8 mouse cellular contexts compared by ENCODE assay signal in genomic region chr13:98030959-98031641, GRCm38 (mm10).
A peak's percentile ranks its signal among the peaks of the same experiment; 100 is the strongest.
DNase-seq lines count a peak whose midpoint lies in the region; ATAC-seq lines count a peak whose summit lies in the region.

No protein-coding gene starts in this region.

- peak overlapping the region; percentile 50 for H3K4me2 ChIP-seq in heart, embryonic 14.5 days (ENCODE audit: low read length)
- H3K4me2 ChIP-seq in liver, embryonic 11.5 days: peak overlapping the region; percentile 26
- peak overlapping the region; percentile 24 for H3K4me2 ChIP-seq in stomach, embryonic 14.5 days (replicated peaks; ENCODE audit: low read depth, low read length)

- peaks cover 2% of the 10 kb centered on the region; the same call in 1 of the 2 replicates for H3K4me1 ChIP-seq in erythroblast, embryonic 14.5 days (ENCODE audit: control insufficient read depth)
- peaks cover 4 to 6% of the 10 kb centered on the region in 2 experiments; a peak in 3 of 4 replicates for H3K4me1 ChIP-seq in heart, embryonic 14.5 days (ENCODE audit: control insufficient read depth in 2 of 2, insufficient read depth in 2 of 2, low read length in 2 of 2)
- H3K4me1 ChIP-seq in liver, embryonic 11.5 days (replicated peaks; ENCODE audit: control insufficient read depth, insufficient read depth, low read length): no peaks in the 10 kb centered on the region
- 0 out of 2 replicates have a peak, but pooled peaks cover 2% of the 10 kb centered on the region for H3K4me1 ChIP-seq in stomach, embryonic 14.5 days (ENCODE audit: control insufficient read depth, insufficient read depth, low read length)

- peak overlapping the region; percentile 13 for H3K4me3 ChIP-seq in erythroblast, embryonic 14.5 days (replicated peaks)
- peak overlapping the region; percentile 26 to 41; a peak in 3 of 4 replicates for H3K4me3 ChIP-seq in heart, embryonic 14.5 days (ENCODE audit: control insufficient read depth in 1 of 2, insufficient read depth in 1 of 2, low read depth in 1 of 2, low read length in 2 of 2)
- no peak overlapping the region for H3K4me3 ChIP-seq in liver, embryonic 11.5 days (ENCODE audit: low read depth, low read length)
- peak overlapping the region; percentile 6; the same call in 1 of the 2 replicates for H3K4me3 ChIP-seq in stomach, embryonic 14.5 days (ENCODE audit: low read depth, low read length)

- DNase-seq in brain, embryonic 18.5 days (ENCODE audit: low read depth, low spot score): peak; percentile 61
- peak; percentile 90 for DNase-seq in kidney, postnatal 10 days
- peak; percentile 61 for DNase-seq in liver, embryonic 11.5 days (ENCODE audit: low spot score)
- DNase-seq in naive thymus-derived CD4-positive, alpha-beta T cell, adult 2 months (ENCODE audit: low read depth): peak; percentile 81

- H3K27me3 ChIP-seq in erythroblast, embryonic 14.5 days (ENCODE audit: control insufficient read depth): no peaks in the 10 kb centered on the region
- H3K27me3 ChIP-seq in heart, embryonic 14.5 days (ENCODE audit: control insufficient read depth, insufficient read depth, low read length): no peaks in the 10 kb centered on the region
- no peaks in the 10 kb centered on the region for H3K27me3 ChIP-seq in liver, embryonic 11.5 days (replicated peaks; ENCODE audit: control insufficient read depth, insufficient read depth, low read length)
- no peaks in the 10 kb centered on the region for H3K27me3 ChIP-seq in stomach, embryonic 14.5 days (ENCODE audit: control insufficient read depth, insufficient read depth, low read length)

- H3K36me3 ChIP-seq in erythroblast, embryonic 14.5 days (ENCODE audit: control insufficient read depth): no peaks in the 10 kb centered on the region
- no peaks in the 10 kb centered on the region for H3K36me3 ChIP-seq in heart, embryonic 14.5 days (ENCODE audit: control insufficient read depth, insufficient read depth, low read length)
- H3K36me3 ChIP-seq in liver, embryonic 11.5 days (ENCODE audit: control insufficient read depth, insufficient read depth, low read length): no peaks in the 10 kb centered on the region
- no peaks in the 10 kb centered on the region for H3K36me3 ChIP-seq in stomach, embryonic 14.5 days (ENCODE audit: control insufficient read depth, insufficient read depth, low read length)

- H3K9me3 ChIP-seq in erythroblast, embryonic 14.5 days (ENCODE audit: control insufficient read depth, low read length): no peaks in the 10 kb centered on the region
- no peaks in the 10 kb centered on the region for H3K9me3 ChIP-seq in heart, embryonic 14.5 days (ENCODE audit: control insufficient read depth, low read length)
- H3K9me3 ChIP-seq in liver, embryonic 11.5 days (ENCODE audit: control insufficient read depth, low read length): no peaks in the 10 kb centered on the region
- H3K9me3 ChIP-seq in stomach, embryonic 14.5 days (ENCODE audit: control insufficient read depth, low read depth, low read length): no peaks in the 10 kb centered on the region

- peak overlapping the region; percentile 29 to 71; a peak in 2 of 4 replicates for H3K27ac ChIP-seq in heart, embryonic 14.5 days (replicated peaks in 1 of 2; ENCODE audit: control insufficient read depth in 1 of 2, insufficient read depth in 1 of 2, low read depth in 2 of 2, low read length in 2 of 2)
- H3K27ac ChIP-seq in liver, embryonic 11.5 days (ENCODE audit: low read depth, low read length): no peak overlapping the region
- no peak overlapping the region for H3K27ac ChIP-seq in stomach, embryonic 14.5 days (ENCODE audit: low read length)

- peak; percentile 74 for ATAC-seq in CD4-positive, CD25-positive, alpha-beta regulatory T cell, adult 4 months
- ATAC-seq in heart, embryonic 14.5 days (ENCODE audit: insufficient number of reproducible peaks, insufficient read depth, low FRiP score, low read depth): no peak
- ATAC-seq in liver, embryonic 11.5 days (replicated peaks; ENCODE audit: low FRiP score): peak; percentile 5; the same call in 1 of the 2 replicates
- peak; percentile 42; the same call in 1 of the 2 replicates for ATAC-seq in stomach, embryonic 14.5 days (ENCODE audit: insufficient number of reproducible peaks, insufficient read depth, low FRiP score, low read depth)

- 12% methylated on average over 16 of the region's 16 CpGs for WGBS in heart, embryonic 14.5 days
- WGBS in liver, embryonic 11.5 days: 13% methylated on average over 16 of the region's 16 CpGs
- 15% methylated on average over 16 of the region's 16 CpGs for WGBS in stomach, embryonic 14.5 days

- H3K9ac ChIP-seq in heart, embryonic 14.5 days (ENCODE audit: low read length): peak overlapping the region; percentile 52; the same call in 1 of the 2 replicates
- H3K9ac ChIP-seq in liver, embryonic 11.5 days (ENCODE audit: low read depth, low read length): no peak overlapping the region
- H3K9ac ChIP-seq in stomach, embryonic 14.5 days (replicated peaks; ENCODE audit: low read depth, low read length): no peak overlapping the region

Comparison
In these comparisons a context has a peak if more than half of its experiments do, and no peak if none do; other contexts are left out.
1. H3K27ac ChIP-seq: peak in heart, embryonic 14.5 days (2 of 2); none in liver, embryonic 11.5 days (single experiment) and stomach, embryonic 14.5 days (single experiment).
2. Peak in every context shown above with its lines, with median percentiles within 50 percentile points of each other: DNase-seq and H3K4me2 ChIP-seq.